Mouse (Mus musculus): ENCODE measurements around the gene Amz2. TPM values are rescaled to one million over a fixed set of nuclear protein-coding genes. Genes with fewer than 3 reads are reported as not detected.

Amz2 gene
- polyA plus RNA-seq, 1 experiment from 2014 or later, result 37.6 TPM

GRCm38 (mm10) chr11:109443468-109444263 lies 17.9 kb downstream of the Amz2 start:
- 86% methylated on average over 8 of the region's 8 CpGs for WGBS (ENCODE audit: insufficient replicate concordance)
- ATAC-seq (replicated peaks; ENCODE audit: insufficient number of reproducible peaks, low FRiP score, low TSS enrichment), result no peak
- no peaks in the 10 kb centered on the region for H3K27me3 ChIP-seq (ENCODE audit: control insufficient read depth, insufficient read depth, low read length)
- no peaks in the 10 kb centered on the region for H3K36me3 ChIP-seq (ENCODE audit: control insufficient read depth, insufficient read depth, low read length)
- no peak overlapping the region for H3K4me2 ChIP-seq
- peaks cover 8% of the 10 kb centered on the region for H3K4me1 ChIP-seq (ENCODE audit: control insufficient read depth, insufficient read depth, low read length)
- no peak overlapping the region for H3K4me3 ChIP-seq (ENCODE audit: low read depth, low read length)
- no peak overlapping the region for H3K9ac ChIP-seq (ENCODE audit: low read depth, low read length)
- no peak overlapping the region for H3K27ac ChIP-seq (ENCODE audit: low read depth, low read length)
- no peaks in the 10 kb centered on the region for H3K9me3 ChIP-seq (replicated peaks; ENCODE audit: control insufficient read depth, low read length)

DNA sequence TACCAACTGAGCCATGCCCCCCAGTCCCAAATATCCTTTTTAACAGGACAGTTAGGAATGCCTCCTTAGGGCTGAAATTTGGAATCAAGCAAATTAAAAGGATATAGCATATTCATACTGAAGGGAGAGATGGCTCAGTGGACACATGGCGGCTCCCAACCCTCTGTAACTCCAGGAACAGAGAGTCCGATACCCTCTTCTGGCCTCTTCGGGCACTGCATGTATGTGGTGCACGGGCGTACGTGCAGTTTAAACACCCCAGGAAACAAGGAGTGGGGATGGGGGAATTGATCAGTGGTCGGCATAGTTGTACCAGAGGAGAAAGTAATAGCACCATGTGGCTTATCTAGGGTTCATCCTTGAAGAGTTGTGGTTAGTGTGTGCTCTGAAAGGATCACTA lies 18.9 kb downstream of the Amz2 start:
- 51% methylated on average over 7 of the region's 7 CpGs for WGBS (ENCODE audit: insufficient replicate concordance)
- no peak overlapping the region for H3K27ac ChIP-seq (ENCODE audit: low read depth, low read length)
- ATAC-seq (replicated peaks; ENCODE audit: insufficient number of reproducible peaks, low FRiP score, low TSS enrichment), result no peak

GRCm38 (mm10) chr11:109445438-109446035 lies 19.8 kb downstream of the Amz2 start:
- Histone ChIP-seq H3K4me1 (ENCODE audit: control insufficient read depth, insufficient read depth, low read length) (peaks cover 8% of the 10 kb centered on the region), H3K9me3 (replicated peaks; ENCODE audit: control insufficient read depth, low read length) (no peaks in the 10 kb centered on the region), H3K9ac (ENCODE audit: low read depth, low read length) (no peak overlapping the region), H3K27me3 (ENCODE audit: control insufficient read depth, insufficient read depth, low read length) (no peaks in the 10 kb centered on the region), H3K36me3 (ENCODE audit: control insufficient read depth, insufficient read depth, low read length) (no peaks in the 10 kb centered on the region), H3K4me2 (no peak overlapping the region), H3K4me3 (ENCODE audit: low read depth, low read length) (no peak overlapping the region), H3K27ac (ENCODE audit: low read depth, low read length) (no peak overlapping the region)
- ATAC-seq (replicated peaks; ENCODE audit: insufficient number of reproducible peaks, low FRiP score, low TSS enrichment), result no peak
- 47% methylated on average over 13 of the region's 13 CpGs for WGBS (ENCODE audit: insufficient replicate concordance)

More for the DNA sequence above, 18.9 kb downstream of the Amz2 start:
- Histone ChIP-seq H3K9me3 (replicated peaks; ENCODE audit: control insufficient read depth, low read length) (no peaks in the 10 kb centered on the region), H3K9ac (ENCODE audit: low read depth, low read length) (no peak overlapping the region), H3K27me3 (ENCODE audit: control insufficient read depth, insufficient read depth, low read length) (no peaks in the 10 kb centered on the region), H3K4me2 (no peak overlapping the region), H3K4me3 (ENCODE audit: low read depth, low read length) (no peak overlapping the region), H3K4me1 (ENCODE audit: control insufficient read depth, insufficient read depth, low read length) (peaks cover 8% of the 10 kb centered on the region), H3K36me3 (ENCODE audit: control insufficient read depth, insufficient read depth, low read length) (no peaks in the 10 kb centered on the region)

- 80% methylated on average over 11 of the region's 11 CpGs for WGBS (ENCODE audit: insufficient replicate concordance)
- no peak for ATAC-seq (replicated peaks; ENCODE audit: insufficient number of reproducible peaks, low FRiP score, low TSS enrichment)
Observed at GRCm38 (mm10) chr11:109451169-109451568, 25.4 kb downstream of the Amz2 start.

GRCm38 (mm10) chr11:109456261-109456660 lies 30.5 kb downstream of the Amz2 start:
- Histone ChIP-seq H3K4me2 (no peak overlapping the region), H3K36me3 (ENCODE audit: control insufficient read depth, insufficient read depth, low read length) (peaks cover 4% of the 10 kb centered on the region), H3K4me1 (ENCODE audit: control insufficient read depth, insufficient read depth, low read length) (peaks cover 6% of the 10 kb centered on the region; the same call in 1 of the 2 replicates), H3K27me3 (ENCODE audit: control insufficient read depth, insufficient read depth, low read length) (no peaks in the 10 kb centered on the region), H3K9ac (ENCODE audit: low read depth, low read length) (no peak overlapping the region), H3K27ac (ENCODE audit: low read depth, low read length) (no peak overlapping the region), H3K9me3 (replicated peaks; ENCODE audit: control insufficient read depth, low read length) (no peaks in the 10 kb centered on the region), H3K4me3 (ENCODE audit: low read depth, low read length) (no peak overlapping the region)
- ATAC-seq (replicated peaks; ENCODE audit: insufficient number of reproducible peaks, low FRiP score, low TSS enrichment), result no peak
- WGBS (ENCODE audit: insufficient replicate concordance), result 94% methylated on average over 5 of the region's 5 CpGs

More at GRCm38 (mm10) chr11:109451169-109451568, 25.4 kb downstream of the Amz2 start:
- Histone ChIP-seq H3K4me2 (no peak overlapping the region), H3K4me1 (ENCODE audit: control insufficient read depth, insufficient read depth, low read length) (no peaks in the 10 kb centered on the region; the same call in 1 of the 2 replicates), H3K27me3 (ENCODE audit: control insufficient read depth, insufficient read depth, low read length) (no peaks in the 10 kb centered on the region), H3K36me3 (ENCODE audit: control insufficient read depth, insufficient read depth, low read length) (peaks cover 4% of the 10 kb centered on the region), H3K9me3 (replicated peaks; ENCODE audit: control insufficient read depth, low read length) (no peaks in the 10 kb centered on the region), H3K27ac (ENCODE audit: low read depth, low read length) (no peak overlapping the region), H3K9ac (ENCODE audit: low read depth, low read length) (no peak overlapping the region), H3K4me3 (ENCODE audit: low read depth, low read length) (no peak overlapping the region)

GRCm38 (mm10) chr11:109458165-109458564 lies 32.4 kb downstream of the Amz2 start:
- H3K36me3 ChIP-seq (ENCODE audit: control insufficient read depth, insufficient read depth, low read length), result peaks cover 2% of the 10 kb centered on the region; the same call in 1 of the 2 replicates

DNA sequence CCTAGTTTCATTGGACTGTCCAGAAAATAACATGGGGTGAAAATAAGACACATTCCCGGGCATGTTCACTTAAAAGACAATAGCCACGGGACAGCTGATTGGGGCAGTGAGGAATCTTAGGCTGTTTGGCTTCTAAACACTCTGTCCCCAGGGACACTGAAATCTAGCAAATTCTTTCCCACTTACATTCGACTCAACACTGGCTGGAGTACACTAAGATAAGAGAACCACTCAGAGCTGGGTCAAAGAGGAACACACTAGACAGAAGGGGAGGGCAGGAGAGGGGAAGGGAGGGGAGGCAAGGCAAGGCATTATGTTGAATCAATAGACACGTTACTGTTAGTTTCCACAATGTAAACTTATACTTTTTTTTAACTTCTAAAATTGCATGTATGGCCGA lies 34.8 kb downstream of the Amz2 start:
- peak overlapping the region; percentile 70 for H3K27ac ChIP-seq (ENCODE audit: low read depth, low read length)
- peak; percentile 62; the same call in 1 of the 2 replicates for ATAC-seq (replicated peaks; ENCODE audit: insufficient number of reproducible peaks, low FRiP score, low TSS enrichment)
- no peaks in the 10 kb centered on the region for H3K9me3 ChIP-seq (replicated peaks; ENCODE audit: control insufficient read depth, low read length)
- peaks cover 6% of the 10 kb centered on the region; the same call in 1 of the 2 replicates for H3K4me1 ChIP-seq (ENCODE audit: control insufficient read depth, insufficient read depth, low read length)
- no peaks in the 10 kb centered on the region for H3K27me3 ChIP-seq (ENCODE audit: control insufficient read depth, insufficient read depth, low read length)
- no peaks in the 10 kb centered on the region; the same call in 1 of the 2 replicates for H3K36me3 ChIP-seq (ENCODE audit: control insufficient read depth, insufficient read depth, low read length)
- 24% methylated on average over 5 of the region's 5 CpGs for WGBS (ENCODE audit: insufficient replicate concordance)
- no peak overlapping the region for H3K4me2 ChIP-seq
- H3K9ac ChIP-seq (ENCODE audit: low read depth, low read length), result no peak overlapping the region
- H3K4me3 ChIP-seq (ENCODE audit: low read depth, low read length), result no peak overlapping the region

More at GRCm38 (mm10) chr11:109458165-109458564, 32.4 kb downstream of the Amz2 start:
- Histone ChIP-seq H3K4me3 (ENCODE audit: low read depth, low read length) (no peak overlapping the region), H3K4me1 (ENCODE audit: control insufficient read depth, insufficient read depth, low read length) (peaks cover 6% of the 10 kb centered on the region; the same call in 1 of the 2 replicates), H3K9ac (ENCODE audit: low read depth, low read length) (no peak overlapping the region), H3K9me3 (replicated peaks; ENCODE audit: control insufficient read depth, low read length) (no peaks in the 10 kb centered on the region), H3K27me3 (ENCODE audit: control insufficient read depth, insufficient read depth, low read length) (no peaks in the 10 kb centered on the region), H3K27ac (ENCODE audit: low read depth, low read length) (no peak overlapping the region), H3K4me2 (no peak overlapping the region)
- WGBS (ENCODE audit: insufficient replicate concordance), result 90% methylated on average over 11 of the region's 11 CpGs
- ATAC-seq (replicated peaks; ENCODE audit: insufficient number of reproducible peaks, low FRiP score, low TSS enrichment), result no peak

GRCm38 (mm10) chr11:109465068-109465467 lies 39.3 kb downstream of the Amz2 start:
- Histone ChIP-seq H3K9me3 (replicated peaks; ENCODE audit: control insufficient read depth, low read length) (no peaks in the 10 kb centered on the region), H3K4me1 (ENCODE audit: control insufficient read depth, insufficient read depth, low read length) (peaks cover 6% of the 10 kb centered on the region; the same call in 1 of the 2 replicates), H3K4me3 (ENCODE audit: low read depth, low read length) (no peak overlapping the region), H3K27me3 (ENCODE audit: control insufficient read depth, insufficient read depth, low read length) (no peaks in the 10 kb centered on the region), H3K36me3 (ENCODE audit: control insufficient read depth, insufficient read depth, low read length) (no peaks in the 10 kb centered on the region), H3K9ac (ENCODE audit: low read depth, low read length) (no peak overlapping the region), H3K4me2 (no peak overlapping the region), H3K27ac (ENCODE audit: low read depth, low read length) (no peak overlapping the region)
- 81% methylated on average over 4 of the region's 4 CpGs for WGBS (ENCODE audit: insufficient replicate concordance)
- ATAC-seq (replicated peaks; ENCODE audit: insufficient number of reproducible peaks, low FRiP score, low TSS enrichment), result no peak
